Mouse (Mus musculus): ENCODE measurements around the gene Glipr2. TPM values are rescaled to one million over a fixed set of nuclear protein-coding genes. Genes with fewer than 3 reads are reported as not detected.

Gene Glipr2
- polyA plus RNA-seq, 1 experiment = 156 TPM

DNA sequence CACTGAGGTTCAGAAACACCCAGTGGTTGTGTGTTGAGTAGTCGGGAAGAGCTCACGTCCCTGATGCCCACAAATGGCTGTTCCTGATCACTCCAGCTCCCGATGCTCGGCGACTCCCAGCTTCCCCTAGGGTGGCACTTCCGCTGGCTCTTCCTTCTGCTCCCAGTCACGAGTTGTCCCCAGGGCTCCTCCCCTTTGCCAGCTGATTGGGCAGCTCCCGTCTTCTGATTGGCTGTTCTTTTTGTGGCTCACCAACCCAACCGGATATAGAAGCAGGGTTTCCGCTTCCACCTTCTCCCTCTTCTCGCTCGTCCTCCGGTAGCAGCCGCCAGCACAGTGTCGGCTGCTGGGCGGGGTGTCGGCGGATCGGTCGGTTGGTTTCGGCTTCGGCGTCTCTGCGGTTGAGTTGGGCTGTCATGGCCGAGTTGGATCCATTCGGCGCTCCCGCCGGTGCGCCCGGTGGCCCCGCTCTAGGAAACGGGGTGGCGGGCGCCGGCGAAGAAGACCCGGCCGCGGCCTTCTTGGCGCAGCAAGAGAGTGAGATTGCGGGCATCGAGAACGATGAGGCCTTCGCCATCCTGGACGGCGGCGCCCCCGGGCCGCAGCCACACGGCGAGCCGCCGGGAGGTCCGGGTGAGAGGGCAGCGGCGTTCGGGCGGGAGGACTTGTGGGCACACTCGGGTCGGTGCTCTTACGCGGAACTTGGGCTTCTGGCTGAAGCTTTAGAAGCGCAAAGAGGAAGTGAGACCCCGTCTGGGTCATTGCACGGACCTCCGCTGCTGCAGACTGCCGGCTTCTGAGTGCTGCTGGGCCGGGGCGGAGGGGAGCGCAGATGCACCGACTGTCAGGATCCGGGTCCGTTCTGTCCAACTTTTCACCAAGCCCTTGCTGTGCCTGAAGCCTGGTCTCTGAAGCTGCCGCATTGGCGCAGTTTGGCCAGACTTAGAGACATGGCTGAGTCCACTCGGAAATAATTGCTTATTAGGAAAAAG, 55.5 kb downstream of the Glipr2 start:
- peaks cover 21% of the 10 kb centered on the region for H3K36me3 ChIP-seq (ENCODE audit: control insufficient read depth, insufficient read depth, low read length, poor library complexity, severe bottlenecking)
- H3K9ac ChIP-seq (ENCODE audit: low read depth, poor library complexity, severe bottlenecking) = peak overlapping the region; percentile 92
- no peak for TF ChIP-seq CTCF (IDR thresholded peaks at IDR 0.05; ENCODE audit: low read depth, low read length)
- 0 out of 2 replicates have a peak, but pooled peaks have one; percentile 20 for TF ChIP-seq EP300 (IDR thresholded peaks at IDR 0.05; ENCODE audit: insufficient read depth, low read depth, low read length)
- peak overlapping the region; percentile 45 for H3K27ac ChIP-seq (ENCODE audit: insufficient read depth, low read length)
- H3K4me3 ChIP-seq (ENCODE audit: low read depth, low read length) = peak overlapping the region; percentile 92
- no peaks in the 10 kb centered on the region for H3K9me3 ChIP-seq (replicated peaks; ENCODE audit: control insufficient read depth, insufficient read depth, low read length, poor library complexity, severe bottlenecking)
- H3K4me1 ChIP-seq (ENCODE audit: control insufficient read depth, insufficient read depth, low read length) = peaks cover 2% of the 10 kb centered on the region
- H3K27me3 ChIP-seq (ENCODE audit: control insufficient read depth, insufficient read depth, low read length, poor library complexity, severe bottlenecking) = no peaks in the 10 kb centered on the region

DNA sequence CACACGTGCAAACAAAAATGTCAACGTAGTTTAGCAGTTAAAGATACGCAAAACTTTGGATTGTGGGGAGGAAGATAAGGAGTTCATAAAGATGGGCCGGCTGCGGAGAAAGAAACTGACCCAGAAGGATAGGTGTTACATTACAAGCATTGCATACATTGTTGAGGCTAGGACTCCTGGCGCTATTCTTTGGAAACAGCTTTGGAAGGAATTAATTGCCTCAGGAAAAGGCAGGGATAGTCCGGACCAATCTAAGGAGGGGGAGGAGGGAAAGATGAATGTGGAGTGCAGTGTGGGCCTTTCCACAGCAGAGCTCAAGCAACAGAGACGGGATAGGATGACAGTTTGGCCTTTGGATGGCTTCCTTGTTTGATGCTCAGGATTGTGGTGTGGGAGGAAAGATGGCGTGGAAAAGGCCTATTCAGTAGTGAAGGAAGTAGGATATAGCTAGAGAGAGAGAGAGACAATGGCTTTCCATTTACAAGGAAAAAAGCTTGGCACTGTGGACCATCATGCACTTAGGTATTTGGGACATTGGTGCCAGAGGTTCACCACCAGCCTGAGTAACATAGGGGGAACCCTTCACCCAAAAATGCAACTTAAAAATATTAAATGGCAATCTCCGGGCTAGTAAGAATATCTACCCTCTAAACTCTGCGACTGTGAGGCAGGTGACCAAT, 56.3 kb downstream of the Glipr2 start:
- Histone ChIP-seq H3K36me3 (ENCODE audit: control insufficient read depth, insufficient read depth, low read length, poor library complexity, severe bottlenecking) (peaks cover 27% of the 10 kb centered on the region), H3K4me1 (ENCODE audit: control insufficient read depth, insufficient read depth, low read length) (peaks cover 2% of the 10 kb centered on the region), H3K9ac (ENCODE audit: low read depth, poor library complexity, severe bottlenecking) (peak overlapping the region; percentile 92), H3K4me3 (ENCODE audit: low read depth, low read length) (peak overlapping the region; percentile 92), H3K27ac (ENCODE audit: insufficient read depth, low read length) (no peak overlapping the region), H3K9me3 (replicated peaks; ENCODE audit: control insufficient read depth, insufficient read depth, low read length, poor library complexity, severe bottlenecking) (no peaks in the 10 kb centered on the region), H3K27me3 (ENCODE audit: control insufficient read depth, insufficient read depth, low read length, poor library complexity, severe bottlenecking) (no peaks in the 10 kb centered on the region)
- TF ChIP-seq CTCF (IDR thresholded peaks at IDR 0.05; ENCODE audit: low read depth, low read length) = no peak

DNA sequence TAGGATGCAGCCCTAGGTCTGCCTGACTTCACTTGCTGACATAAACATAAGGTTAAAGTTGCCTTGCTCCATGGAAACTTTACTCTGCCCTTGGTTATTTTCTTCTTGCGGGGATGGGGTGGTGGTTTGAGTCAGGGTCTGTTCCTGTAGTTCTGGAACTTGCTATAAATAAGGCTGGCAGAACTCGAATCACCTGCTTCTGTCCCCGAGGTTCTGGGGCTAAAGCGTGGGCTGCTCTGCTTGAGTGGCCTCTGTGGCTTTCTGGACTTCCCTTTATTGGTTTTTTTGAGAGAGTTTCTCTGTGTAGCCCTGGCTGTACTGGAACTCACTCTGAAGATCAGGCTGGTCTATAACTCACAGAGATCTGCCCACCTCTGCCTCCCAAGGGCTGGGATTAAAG, 58.9 kb downstream of the Glipr2 start:
- TF ChIP-seq CTCF (IDR thresholded peaks at IDR 0.05; ENCODE audit: low read depth, low read length) (no peak), POLR2A (IDR thresholded peaks at IDR 0.05; ENCODE audit: insufficient read depth, low read length) (no peak), EP300 (IDR thresholded peaks at IDR 0.05; ENCODE audit: insufficient read depth, low read depth, low read length) (no peak)
- H3K4me1 ChIP-seq (ENCODE audit: control insufficient read depth, insufficient read depth, low read length) = peaks cover 2% of the 10 kb centered on the region
- H3K36me3 ChIP-seq (ENCODE audit: control insufficient read depth, insufficient read depth, low read length, poor library complexity, severe bottlenecking) = peaks cover 39% of the 10 kb centered on the region
- H3K9ac ChIP-seq (ENCODE audit: low read depth, poor library complexity, severe bottlenecking) = no peak overlapping the region
- no peak overlapping the region for H3K4me3 ChIP-seq (ENCODE audit: low read depth, low read length)
- H3K9me3 ChIP-seq (replicated peaks; ENCODE audit: control insufficient read depth, insufficient read depth, low read length, poor library complexity, severe bottlenecking) = no peaks in the 10 kb centered on the region
- H3K27ac ChIP-seq (ENCODE audit: insufficient read depth, low read length) = no peak overlapping the region
- H3K27me3 ChIP-seq (ENCODE audit: control insufficient read depth, insufficient read depth, low read length, poor library complexity, severe bottlenecking) = no peaks in the 10 kb centered on the region

DNA sequence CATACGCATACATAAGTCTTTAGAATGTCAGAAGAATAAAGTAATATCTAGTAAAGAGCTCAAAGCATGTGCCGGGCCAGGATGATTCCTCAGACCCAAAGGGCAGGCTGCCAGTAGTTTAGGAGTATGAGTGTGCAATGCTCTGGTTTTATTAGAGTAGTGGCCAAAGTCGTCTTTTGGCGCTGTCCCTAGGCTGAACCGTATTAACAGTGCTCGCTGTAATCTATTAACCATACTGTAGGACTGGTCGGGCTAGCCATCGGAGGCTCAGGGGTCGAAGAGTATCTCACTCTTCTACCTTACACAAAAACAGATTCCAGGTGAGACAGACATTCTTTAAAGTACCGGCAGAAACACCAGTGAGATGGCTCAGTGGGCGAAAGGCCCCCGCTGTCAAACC, 59.6 kb downstream of the Glipr2 start:
- H3K4me3 ChIP-seq (ENCODE audit: low read depth, low read length) = no peak overlapping the region
- H3K9me3 ChIP-seq (replicated peaks; ENCODE audit: control insufficient read depth, insufficient read depth, low read length, poor library complexity, severe bottlenecking) = no peaks in the 10 kb centered on the region
- H3K27me3 ChIP-seq (ENCODE audit: control insufficient read depth, insufficient read depth, low read length, poor library complexity, severe bottlenecking) = no peaks in the 10 kb centered on the region
- no peak overlapping the region for H3K9ac ChIP-seq (ENCODE audit: low read depth, poor library complexity, severe bottlenecking)
- no peak for TF ChIP-seq POLR2A (IDR thresholded peaks at IDR 0.05; ENCODE audit: insufficient read depth, low read length)
- no peak for TF ChIP-seq EP300 (IDR thresholded peaks at IDR 0.05; ENCODE audit: insufficient read depth, low read depth, low read length)
- TF ChIP-seq CTCF (IDR thresholded peaks at IDR 0.05; ENCODE audit: low read depth, low read length) = no peak
- peaks cover 2% of the 10 kb centered on the region for H3K4me1 ChIP-seq (ENCODE audit: control insufficient read depth, insufficient read depth, low read length)
- H3K27ac ChIP-seq (ENCODE audit: insufficient read depth, low read length) = no peak overlapping the region
- H3K36me3 ChIP-seq (ENCODE audit: control insufficient read depth, insufficient read depth, low read length, poor library complexity, severe bottlenecking) = peaks cover 45% of the 10 kb centered on the region

DNA sequence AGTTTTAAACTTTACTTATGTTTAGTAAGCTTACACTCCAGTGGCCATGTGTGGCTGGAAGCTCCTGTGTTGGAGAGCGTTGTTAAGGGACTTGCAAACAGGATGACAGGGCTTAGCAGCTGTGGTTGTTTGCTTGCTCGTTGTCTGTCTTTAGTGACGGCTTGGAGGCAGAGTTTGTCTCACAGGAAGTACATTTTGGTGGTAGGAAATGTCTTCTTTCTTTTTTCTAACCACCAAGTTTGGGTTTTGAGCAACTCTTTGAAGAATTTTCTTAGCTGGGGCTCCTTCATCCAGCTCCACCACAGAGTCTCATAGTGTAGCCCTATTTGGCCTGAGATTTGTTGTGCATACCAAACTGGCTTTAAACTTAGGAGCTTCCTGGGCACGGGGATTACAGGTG, 65.1 kb downstream of the Glipr2 start:
- Histone ChIP-seq H3K36me3 (ENCODE audit: control insufficient read depth, insufficient read depth, low read length, poor library complexity, severe bottlenecking) (peaks cover 79% of the 10 kb centered on the region), H3K4me3 (ENCODE audit: low read depth, low read length) (no peak overlapping the region), H3K27ac (ENCODE audit: insufficient read depth, low read length) (no peak overlapping the region), H3K4me1 (ENCODE audit: control insufficient read depth, insufficient read depth, low read length) (no peaks in the 10 kb centered on the region), H3K9me3 (replicated peaks; ENCODE audit: control insufficient read depth, insufficient read depth, low read length, poor library complexity, severe bottlenecking) (no peaks in the 10 kb centered on the region), H3K27me3 (ENCODE audit: control insufficient read depth, insufficient read depth, low read length, poor library complexity, severe bottlenecking) (no peaks in the 10 kb centered on the region), H3K9ac (ENCODE audit: low read depth, poor library complexity, severe bottlenecking) (no peak overlapping the region)
- TF ChIP-seq POLR2A (IDR thresholded peaks at IDR 0.05; ENCODE audit: insufficient read depth, low read length) (no peak), EP300 (IDR thresholded peaks at IDR 0.05; ENCODE audit: insufficient read depth, low read depth, low read length) (no peak), CTCF (IDR thresholded peaks at IDR 0.05; ENCODE audit: low read depth, low read length) (no peak)

DNA sequence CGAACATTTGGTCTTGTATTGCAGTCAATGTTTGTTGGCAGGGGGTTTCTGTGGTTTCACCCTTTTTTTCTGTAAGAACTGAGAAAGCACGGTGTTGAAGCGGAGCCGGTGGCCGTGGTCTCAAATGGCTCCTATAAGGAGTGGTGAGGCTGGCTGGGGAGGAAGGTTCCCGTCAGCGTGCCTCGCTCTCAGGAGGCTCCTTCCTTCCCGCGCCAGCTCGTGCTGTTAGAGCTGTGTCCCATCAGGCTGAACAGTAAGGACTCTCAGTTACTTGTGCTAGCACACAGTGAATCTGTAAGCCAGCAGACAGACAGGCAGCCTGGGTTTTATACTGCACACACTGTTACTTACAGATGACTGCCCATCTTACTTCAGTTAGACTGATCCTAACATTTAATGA, 65.6 kb downstream of the Glipr2 start:
- TF ChIP-seq EP300 (IDR thresholded peaks at IDR 0.05; ENCODE audit: insufficient read depth, low read depth, low read length) (no peak), CTCF (IDR thresholded peaks at IDR 0.05; ENCODE audit: low read depth, low read length) (no peak), POLR2A (IDR thresholded peaks at IDR 0.05; ENCODE audit: insufficient read depth, low read length) (no peak)
- Histone ChIP-seq H3K4me1 (ENCODE audit: control insufficient read depth, insufficient read depth, low read length) (no peaks in the 10 kb centered on the region), H3K27ac (ENCODE audit: insufficient read depth, low read length) (no peak overlapping the region), H3K9me3 (replicated peaks; ENCODE audit: control insufficient read depth, insufficient read depth, low read length, poor library complexity, severe bottlenecking) (no peaks in the 10 kb centered on the region), H3K9ac (ENCODE audit: low read depth, poor library complexity, severe bottlenecking) (no peak overlapping the region), H3K36me3 (ENCODE audit: control insufficient read depth, insufficient read depth, low read length, poor library complexity, severe bottlenecking) (peaks cover 83% of the 10 kb centered on the region), H3K27me3 (ENCODE audit: control insufficient read depth, insufficient read depth, low read length, poor library complexity, severe bottlenecking) (no peaks in the 10 kb centered on the region), H3K4me3 (ENCODE audit: low read depth, low read length) (no peak overlapping the region)
